Mouse (Mus musculus) adrenal gland (tissue): ENCODE data around the gene Pde11a.

Source experiments
- intact Hi-C: fragments of 180-260 bp; cut with DNase I; formaldehyde crosslinking; loops from one replicate; pipeline ENCODE4 v1.15.1; 2025
- long read RNA-seq, 2 experiments: library from polyadenylated mRNA; unstranded; transcript quantifications; one replicate each; pipeline ENCODE4 v2.0.0; 2020; ENCODE audit warnings: borderline replicate concordance in 1 of 2; ENCODE audit not compliant: insufficient replicate concordance in 1 of 2

Pde11a gene
- long read RNA-seq, experiment 1 = 0 reads
- long read RNA-seq, experiment 2 = 0 reads

DNA sequence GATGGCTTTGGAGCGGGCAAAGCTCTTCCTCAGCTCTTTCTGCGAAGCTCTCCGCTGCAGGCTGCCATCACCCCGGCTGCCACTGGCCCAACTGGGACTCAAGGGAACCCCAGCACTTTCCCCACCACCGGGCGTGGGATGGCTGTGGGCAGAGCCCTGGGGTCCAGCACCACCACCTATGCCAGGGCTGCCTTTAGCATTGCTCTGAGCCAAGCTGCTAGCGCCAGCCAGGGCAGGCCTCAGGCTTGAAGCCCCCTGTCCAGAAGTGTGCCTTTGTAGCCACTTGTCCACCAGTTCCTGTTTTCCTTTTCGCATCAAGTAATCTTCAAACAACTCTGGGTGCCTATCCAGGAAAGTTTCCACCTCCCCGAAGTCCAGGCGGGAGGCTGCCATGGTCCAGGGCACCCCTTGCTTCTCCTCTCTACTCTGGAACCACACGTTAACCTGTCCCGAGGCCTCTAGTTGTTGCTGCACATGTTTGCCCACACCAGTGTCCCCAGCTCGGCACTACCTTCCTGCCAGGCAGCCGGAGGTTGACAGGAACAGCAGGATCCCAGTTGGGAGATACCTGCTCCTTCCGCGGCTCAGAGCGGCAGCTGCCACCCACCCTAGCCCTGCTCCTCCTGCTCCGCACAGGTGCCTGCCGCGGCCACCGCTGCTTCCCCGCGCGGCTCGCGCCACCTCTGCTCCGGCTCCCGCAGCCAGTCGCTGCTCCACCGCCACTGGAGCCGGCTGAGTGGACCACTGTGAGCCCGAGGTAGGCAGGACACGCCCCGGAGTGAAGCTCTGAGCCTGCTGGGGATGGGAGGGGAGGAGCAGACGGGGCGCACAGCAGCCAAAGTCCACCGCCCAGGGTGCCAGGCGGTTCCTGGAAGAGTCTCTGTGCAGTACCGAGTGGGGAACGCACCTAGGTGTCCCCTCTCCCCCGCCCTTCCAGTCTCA lies at the start of gene Pde11a:
Gene Pde11a, minus strand, starts transcription at position 560 of the 942 bp plus-strand sequence.
- intact Hi-C loops = no loop called here

DNA sequence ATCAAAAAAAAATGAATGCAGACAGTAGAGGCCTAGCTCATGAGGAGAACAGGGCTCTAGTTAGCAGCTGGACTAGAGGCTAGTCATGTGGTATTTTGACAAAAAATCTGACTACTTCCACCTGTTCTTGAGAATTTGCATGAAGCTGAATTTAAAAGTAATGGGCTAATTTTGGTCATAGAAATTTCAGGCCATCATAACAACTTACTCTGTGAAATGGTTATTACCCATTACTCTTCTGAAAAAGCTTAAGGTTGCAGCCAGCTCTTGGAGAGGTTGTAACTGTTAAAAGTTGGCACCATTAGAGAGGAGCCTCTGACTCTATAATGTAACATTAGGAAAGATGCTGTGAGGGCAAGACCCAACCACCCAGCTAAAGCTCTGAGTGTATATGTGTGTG lies 48.0 kb upstream of the Pde11a start:
- intact Hi-C loops = no loop called here

DNA sequence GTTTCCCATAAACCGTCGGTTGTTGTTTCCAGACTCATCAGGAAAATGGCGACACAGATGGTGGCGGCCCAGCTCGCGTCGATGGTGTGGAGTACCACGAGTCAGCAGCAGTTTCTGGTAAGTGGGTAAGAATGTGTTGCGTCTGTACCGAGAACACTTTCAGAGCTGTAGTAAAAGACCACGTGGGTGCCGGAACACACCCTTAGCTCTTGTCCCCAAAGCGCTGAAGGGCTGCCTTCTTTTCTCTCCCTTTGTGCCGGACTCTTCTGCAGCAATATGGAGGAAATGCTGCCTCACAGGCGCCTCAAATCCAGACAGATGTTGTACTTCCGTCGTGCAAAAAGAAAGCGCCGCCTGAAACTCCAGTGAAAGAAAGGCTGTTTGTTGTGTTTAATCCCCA lies 40.1 kb upstream of the Pde11a start:
- intact Hi-C loops = no loop called here

DNA sequence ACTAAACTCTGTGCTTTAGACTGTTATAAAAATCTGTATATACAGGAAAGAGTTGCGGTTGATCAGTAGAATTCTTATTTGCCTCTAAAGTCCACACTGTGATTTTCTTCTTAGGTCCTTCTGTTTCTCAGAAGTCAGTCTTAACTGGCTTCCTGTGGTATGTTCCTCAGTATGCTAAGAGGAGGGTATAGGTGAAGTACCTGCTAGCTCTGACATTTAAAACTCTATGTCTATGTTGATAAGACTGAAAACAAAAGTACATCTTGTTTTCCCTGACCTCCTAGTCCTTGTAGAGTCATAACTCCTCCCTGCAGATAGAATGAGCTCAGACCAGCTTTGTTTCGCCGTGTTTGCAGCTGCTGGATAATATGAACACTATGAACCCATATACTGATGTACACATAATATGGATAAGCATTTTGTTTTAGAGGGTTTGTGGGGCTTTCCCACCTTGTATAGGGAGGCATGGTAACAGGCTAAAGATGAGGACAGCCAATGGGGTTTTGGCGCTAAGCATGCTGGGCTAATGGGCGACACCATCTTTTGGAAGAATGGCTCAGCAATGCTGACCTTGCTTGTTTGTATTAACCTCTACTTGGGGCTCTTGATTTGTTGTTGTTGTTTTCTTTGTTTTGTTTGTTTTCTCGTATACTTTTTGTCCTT lies 36.1 kb upstream of the Pde11a start:
- intact Hi-C loops = no loop called here

DNA sequence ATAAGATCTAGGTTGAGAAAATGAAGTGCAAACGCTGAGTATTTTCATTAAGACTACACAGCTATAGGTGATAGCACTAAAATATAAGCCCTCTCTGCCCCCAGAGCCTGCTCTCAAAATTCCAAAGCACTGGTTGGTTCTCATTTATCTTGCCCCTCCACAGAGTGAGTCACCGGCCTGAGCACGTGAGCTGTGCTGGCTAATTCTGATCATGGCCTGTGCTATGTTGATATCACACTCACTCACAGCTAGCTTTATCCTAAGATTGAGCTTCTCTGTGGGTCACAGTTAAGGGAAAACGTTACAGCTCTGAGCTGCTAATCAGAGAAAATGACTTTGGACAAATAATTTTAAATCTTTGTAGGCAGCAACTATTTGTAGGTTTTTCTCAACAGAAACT lies 33.7 kb upstream of the Pde11a start:
- intact Hi-C loops = no loop called here

DNA sequence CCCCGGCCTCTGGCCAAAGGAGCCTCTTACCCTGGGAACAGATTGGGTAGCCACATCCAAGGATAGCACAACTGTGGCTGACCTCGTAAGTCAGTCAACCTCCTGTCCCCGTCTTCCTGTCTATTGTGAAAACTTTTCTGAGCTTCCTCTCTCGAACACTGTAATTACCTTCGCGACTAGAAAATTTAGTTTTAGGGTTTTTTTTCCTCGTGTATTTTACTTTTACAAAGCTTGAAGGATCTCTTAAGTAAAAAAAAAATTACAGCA lies 32.0 kb upstream of the Pde11a start:
- intact Hi-C loops = no loop called here

DNA sequence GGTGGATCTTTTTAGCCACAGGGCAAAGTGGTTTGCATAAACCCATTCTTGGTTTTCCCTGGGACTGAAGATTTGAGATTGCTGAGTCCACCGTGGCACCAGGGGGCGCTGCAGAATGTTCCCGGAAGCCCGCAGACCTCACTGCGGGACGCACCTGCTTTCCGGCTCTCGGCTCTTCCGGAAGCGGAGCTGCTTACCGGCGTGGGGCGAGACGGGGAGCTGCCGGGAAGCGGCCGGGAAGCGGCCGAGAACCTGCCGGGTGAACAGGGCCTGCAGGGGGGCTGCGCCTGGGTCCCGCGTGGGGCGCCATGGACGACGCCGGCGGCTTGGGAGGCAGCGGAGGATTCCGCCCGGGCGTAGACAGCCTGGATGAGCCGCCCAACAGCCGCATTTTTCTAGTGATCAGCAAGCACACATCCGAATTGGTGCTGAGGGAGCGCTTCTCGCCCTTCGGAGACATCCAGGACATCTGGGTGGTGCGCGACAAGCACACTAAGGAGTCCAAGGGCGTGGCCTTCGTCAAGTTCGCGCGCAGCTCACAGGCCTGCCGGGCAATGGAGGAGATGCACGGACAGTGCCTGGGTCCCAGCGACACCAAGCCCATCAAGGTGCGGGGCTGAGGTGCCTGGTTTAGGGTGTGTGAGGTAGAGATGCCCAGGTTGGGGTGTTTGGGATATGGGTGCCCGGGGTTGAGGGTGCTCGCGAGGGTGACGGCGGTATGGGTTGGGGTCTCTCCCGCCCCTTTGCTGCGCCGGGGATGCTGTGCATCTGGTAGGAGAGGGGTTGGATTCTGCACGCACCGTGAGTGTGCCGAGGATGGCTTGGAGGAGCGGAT lies 31.5 kb upstream of the Pde11a start, which contains the start of gene Rbm45:
Gene Rbm45, plus strand, starts transcription at position 164 of the 835 bp plus-strand sequence.
- intact Hi-C loops = loop anchor here (10.0 kb wide), 1 partner anchor 115 kb away; no protein-coding TSS in a partner anchor

DNA sequence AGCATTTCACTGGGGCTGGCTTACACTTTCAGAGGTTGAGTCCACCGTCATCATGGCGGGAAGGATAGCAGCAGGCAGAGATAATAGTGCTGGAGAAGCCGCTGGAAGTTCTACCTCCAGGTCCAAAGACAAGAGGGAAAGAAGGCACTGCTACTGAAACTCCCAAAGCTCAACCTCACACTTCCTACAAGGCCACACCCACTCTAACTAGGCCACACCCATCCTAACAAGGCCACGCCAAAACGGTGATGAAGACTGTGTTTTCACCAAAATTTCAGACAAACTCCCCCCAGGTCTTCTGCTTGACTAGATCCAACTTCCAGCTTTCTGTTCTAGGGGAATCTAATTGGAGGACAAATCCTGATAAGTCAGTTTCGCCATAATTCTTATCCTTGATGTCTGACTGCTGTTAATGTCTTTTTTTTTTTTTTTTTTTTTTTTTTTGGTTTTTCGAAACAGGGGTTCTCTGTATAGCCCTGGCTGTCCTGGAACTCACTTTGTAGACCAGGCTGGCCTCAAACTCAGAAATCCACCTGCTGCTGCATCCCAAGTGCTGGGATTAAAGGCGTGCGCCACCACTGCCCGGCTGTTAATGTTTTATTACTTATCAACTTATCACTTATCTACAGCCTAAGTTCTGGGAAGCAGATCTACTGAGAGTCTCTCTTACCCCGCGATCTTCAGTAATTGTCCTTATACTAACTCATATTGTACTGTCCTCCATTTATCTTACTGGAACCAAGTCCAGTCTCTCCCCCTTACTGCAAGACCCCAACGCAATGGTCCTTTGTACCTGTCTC lies 30.5 kb upstream of the Pde11a start:
- intact Hi-C loops = loop anchor here (10.0 kb wide), 1 partner anchor 114 kb away; no protein-coding TSS in a partner anchor

DNA sequence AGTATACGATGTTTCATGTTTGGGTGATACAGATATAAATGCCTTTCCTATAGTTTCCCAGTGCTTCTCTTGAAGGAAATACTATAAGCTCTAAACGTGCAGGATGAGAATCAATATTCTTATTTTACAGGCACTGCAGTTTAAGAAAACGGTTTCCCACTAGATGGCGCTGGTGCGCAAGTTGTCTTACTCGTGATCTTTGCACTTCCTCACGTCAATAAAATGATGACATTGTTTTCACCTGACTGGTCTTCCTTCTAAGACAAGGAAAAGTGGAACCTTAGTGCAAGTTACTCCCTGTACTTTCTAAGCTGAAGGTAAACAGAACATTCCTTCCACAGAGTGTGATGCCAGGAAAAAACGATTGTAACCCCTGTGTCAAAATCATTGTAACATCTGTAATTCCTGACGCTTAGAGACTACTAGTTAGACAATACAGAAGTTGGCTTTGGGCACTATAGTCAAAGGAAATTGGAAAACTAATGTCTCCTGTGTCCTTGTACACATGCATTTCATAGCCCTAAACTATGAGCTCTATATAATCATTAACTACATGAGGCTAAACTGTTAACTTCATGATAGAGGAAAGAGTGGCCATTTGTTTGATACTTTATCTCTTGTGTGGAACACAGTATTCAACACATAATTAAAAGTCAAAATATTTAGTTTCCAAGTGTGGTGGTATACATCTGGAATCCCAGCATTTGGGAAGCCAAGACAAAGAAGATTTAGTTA lies 28.8 kb upstream of the Pde11a start:
- intact Hi-C loops = loop anchor here (10.0 kb wide), 1 partner anchor 113 kb away; no protein-coding TSS in a partner anchor

DNA sequence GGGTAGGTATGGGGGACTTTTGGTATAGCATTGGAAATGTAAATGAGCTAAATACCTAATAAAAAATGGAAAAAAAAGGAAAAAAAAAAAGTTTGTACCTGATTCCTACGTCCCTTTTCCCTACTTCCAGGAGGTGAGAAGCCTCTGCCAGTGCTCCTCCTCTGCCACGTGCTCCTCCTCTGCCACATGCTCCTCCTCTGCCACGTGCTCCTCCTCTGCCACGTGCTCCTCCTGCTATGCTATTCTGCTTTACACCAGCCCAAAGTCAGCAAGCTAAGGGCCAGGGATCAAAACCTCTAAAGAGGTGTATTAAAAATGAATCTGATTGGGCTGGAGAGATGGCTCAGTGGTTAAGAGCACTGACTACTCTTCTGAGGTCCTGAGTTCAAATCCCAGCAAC lies 27.2 kb upstream of the Pde11a start:
- intact Hi-C loops = loop anchor here (1.0 to 10.0 kb wide), 2 partner anchors 111 to 254 kb away; no protein-coding TSS in a partner anchor

DNA sequence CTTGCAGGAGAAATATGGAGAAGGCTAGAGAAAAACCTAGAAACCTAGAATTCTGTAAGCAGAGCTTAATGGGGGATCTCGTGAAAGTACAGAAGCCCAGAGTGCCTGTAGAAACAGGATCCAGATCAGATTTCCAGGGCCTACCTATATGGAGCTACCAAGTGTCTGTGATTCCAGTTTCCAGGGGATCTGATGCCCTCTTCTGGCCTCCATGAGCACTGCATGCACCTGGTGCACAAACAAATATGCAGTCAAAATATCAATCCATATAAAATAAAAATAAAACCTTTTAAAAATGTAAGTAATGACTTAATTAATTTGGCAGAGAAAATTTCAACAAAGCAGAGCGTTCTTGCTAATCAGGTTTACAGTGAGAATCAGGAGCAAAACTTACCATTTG lies 23.5 kb upstream of the Pde11a start:
- intact Hi-C loops = loop anchor here (10.0 kb wide), 1 partner anchor 107 kb away; no protein-coding TSS in a partner anchor

DNA sequence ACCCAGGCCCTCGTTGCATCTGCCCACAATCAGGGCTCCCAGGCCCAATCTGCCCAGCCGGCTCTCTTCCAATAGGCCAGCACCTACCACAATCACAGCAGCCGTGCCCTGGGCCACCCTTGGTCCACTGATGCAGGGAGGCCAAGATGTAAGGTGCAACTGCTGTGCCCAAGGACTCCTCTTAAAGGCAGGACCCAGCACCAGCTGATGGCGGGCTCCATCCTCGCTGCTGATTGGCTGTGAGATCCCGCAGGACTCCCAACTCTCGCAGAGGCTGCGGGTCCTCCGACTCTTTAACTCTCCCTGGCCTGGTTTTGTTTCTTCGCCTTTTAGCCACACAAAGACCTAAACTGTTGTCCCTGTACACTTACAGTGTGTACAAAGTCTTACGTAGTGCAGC lies 21.7 kb upstream of the Pde11a start, which contains the start of gene Cyct:
Gene Cyct, minus strand, starts transcription at position 225 of the 400 bp plus-strand sequence.
- intact Hi-C loops = loop anchor here (10.0 kb wide), 1 partner anchor 105 kb away; no protein-coding TSS in a partner anchor

DNA sequence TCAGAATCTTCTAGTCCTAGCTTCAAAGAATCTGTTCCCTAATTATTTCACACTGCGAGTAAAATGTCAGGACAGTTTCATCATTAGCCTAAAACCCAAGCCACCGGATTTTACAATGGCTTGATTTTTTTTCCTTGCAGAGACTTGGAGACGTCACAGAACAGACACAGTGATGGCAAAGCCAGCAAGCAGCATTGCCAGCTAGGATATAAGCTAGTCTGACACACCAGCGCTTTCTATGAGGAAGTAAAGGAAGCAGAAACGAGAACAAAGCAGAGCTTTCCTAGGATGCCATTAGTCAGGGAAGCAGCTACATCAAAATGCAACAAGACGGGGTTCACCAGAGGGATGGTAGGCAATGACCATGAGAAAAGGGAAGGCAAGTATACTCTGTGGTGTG lies 9.3 kb upstream of the Pde11a start:
- intact Hi-C loops = no loop called here

DNA sequence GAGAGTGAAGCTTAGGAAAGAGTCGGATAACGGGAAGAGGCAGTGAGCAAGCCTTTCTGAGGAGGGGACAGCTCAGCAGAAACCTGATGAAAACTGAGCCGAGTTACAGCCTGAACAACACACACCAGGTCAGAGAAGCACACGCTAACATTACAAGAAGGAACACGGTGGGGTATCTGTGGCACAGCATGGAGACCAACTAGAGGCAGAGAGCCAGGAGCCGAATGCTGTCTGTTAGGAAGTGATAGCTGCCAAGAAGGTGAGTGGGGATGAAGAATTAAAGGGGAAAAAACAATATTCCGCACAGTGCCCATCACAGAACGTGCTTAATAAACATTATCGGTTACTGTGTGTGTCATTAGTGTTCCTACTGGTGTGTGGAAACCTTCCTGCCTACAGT lies 3.6 kb upstream of the Pde11a start:
- intact Hi-C loops = no loop called here

DNA sequence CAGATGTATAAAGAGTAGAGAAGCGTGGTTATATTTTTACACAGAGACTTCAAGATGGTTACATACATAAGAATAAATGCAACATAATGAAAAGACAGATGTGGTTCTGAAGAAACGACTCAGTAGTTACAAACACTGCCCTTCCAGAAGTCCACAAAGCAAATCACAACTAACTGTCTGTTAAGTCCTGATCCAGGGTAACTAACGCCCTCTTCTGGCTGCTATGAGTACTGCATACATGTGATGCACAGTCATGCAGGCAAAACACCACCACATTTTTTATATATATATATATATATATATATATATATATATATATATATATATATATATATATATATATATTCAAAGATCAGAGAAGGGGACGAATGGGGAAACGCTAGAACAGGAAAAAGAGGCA lies 4.0 kb downstream of the Pde11a start:
- intact Hi-C loops = no loop called here

DNA sequence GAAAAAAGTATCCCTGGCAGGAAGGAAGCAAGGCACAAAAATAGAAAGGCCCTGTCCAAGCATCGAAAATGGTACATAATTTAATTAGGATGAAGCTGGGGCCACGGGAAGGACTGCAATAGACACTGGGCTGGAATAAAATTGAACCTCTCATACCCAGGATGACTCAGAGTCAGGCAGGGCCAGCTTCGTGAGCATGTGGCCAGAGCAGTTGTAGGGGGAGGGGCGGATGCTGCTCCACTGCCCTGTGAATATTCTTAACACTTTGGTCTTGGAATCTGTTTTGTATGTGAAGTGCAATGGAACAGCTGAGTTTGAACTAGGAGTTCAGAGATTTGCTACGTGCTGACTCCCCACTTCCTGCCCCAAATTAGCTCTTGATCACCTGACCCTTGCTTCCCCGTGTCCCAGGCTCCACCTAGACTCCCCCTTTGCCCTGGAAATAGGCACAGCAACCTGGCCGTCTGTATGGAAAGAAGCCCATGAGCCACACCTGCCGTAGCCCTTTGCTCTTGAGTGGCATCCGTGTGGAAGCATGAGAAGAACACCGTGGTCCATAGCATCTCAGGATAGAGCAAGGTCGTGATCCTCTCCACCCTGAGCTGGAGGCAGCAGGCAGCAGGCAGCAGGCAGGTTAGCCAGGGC lies 6.3 kb downstream of the Pde11a start:
- intact Hi-C loops = no loop called here

DNA sequence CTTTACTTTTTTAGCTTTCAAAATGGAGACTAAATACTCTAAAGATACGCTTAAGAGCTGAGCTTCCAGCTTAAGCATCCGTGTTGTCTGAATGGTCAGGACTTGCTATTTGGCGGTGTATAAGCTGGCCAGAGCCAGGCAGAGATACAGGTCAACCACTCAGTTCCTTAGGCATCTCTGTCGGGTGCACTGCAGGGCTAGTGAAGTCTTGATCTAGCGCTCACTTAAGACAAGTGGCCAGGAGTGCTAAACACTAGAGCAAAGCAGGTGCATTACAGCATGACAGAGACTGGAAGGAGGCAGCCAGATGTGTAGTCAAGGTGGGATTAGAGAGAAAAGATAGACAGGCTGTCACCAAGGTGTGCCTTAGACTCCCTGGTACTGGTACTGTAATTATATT lies 8.5 kb downstream of the Pde11a start:
- intact Hi-C loops = no loop called here

DNA sequence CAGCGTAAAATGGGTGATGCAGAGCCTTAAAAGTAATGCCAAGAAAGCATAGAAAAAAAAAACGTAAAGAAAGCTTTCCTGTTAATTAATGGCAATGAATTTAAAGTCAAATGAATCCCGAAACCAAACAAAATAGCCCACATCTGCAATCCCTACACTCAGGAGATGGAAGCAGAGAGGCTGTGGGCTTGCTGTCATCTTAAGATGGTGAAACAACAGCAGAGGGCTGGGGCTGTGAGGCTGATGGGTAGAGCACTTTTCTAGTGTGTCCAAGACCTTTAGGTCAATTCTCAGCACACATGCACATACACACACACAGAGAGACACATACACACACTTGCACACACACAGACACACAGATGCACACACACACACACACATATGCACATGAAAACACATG lies 12.4 kb downstream of the Pde11a start:
- intact Hi-C loops = no loop called here

DNA sequence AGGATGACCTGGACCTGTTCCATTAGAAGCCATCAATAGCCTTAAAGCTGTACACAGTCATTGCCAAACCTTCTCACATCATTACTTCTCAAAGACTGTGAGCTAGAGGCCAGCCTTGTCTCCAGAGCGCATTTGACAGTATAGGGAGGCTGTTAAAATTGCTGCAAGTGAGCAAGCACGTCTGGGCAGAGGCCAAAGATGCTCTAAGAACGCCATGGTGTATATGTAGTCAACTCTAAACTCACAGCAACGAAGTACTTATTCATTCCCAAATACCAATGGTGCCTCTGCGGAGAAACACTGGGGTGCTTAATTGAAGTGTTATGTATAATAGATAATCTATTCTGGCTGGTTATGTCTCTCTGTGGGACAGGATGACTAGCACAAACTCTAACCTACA lies 14.1 kb downstream of the Pde11a start:
- intact Hi-C loops = no loop called here
